Mouse (Mus musculus): Measurements from ENCODE around the gene Hydin. TPM values are rescaled to one million over a fixed set of nuclear protein-coding genes. Genes with fewer than 3 reads are reported as not detected.
"Not testable (repeated sequence)": the region's sequence is repeated elsewhere in the genome, so short reads cannot be mapped to it uniquely, and the experiment has no call there.

Gene Hydin
- polyA plus RNA-seq, 1 experiment from 2014 or later: 0.01 TPM

GRCm38 (mm10) chr8:110346915-110347314 is 80.1 kb downstream of the Hydin start:
- Histone ChIP-seq H3K27me3 (replicated peaks; ENCODE audit: control insufficient read depth, insufficient read depth, low read length) (no peaks in the 10 kb centered on the region), H3K4me3 (ENCODE audit: low read depth, low read length) (no peak overlapping the region), H3K9ac (ENCODE audit: low read length) (no peak overlapping the region), H3K4me2 (ENCODE audit: low read length) (no peak overlapping the region), H3K27ac (ENCODE audit: low read depth) (no peak overlapping the region), H3K36me3 (ENCODE audit: control insufficient read depth, insufficient read depth, low read length) (no peaks in the 10 kb centered on the region), H3K4me1 (replicated peaks; ENCODE audit: control insufficient read depth, insufficient read depth, low read length) (no peaks in the 10 kb centered on the region), H3K9me3 (ENCODE audit: control insufficient read depth, low read length) (no peaks in the 10 kb centered on the region)
- WGBS: 86% methylated on average over 1 of the region's 1 CpGs
- ATAC-seq (replicated peaks; ENCODE audit: low FRiP score, low TSS enrichment, low read depth) (no peak), DNase-seq (ENCODE audit: low spot score) (no peak)

GRCm38 (mm10) chr8:110350725-110351124 is 83.9 kb downstream of the Hydin start:
- Histone ChIP-seq H3K4me1 (replicated peaks; ENCODE audit: control insufficient read depth, insufficient read depth, low read length) (no peaks in the 10 kb centered on the region), H3K4me2 (ENCODE audit: low read length) (no peak overlapping the region), H3K9me3 (ENCODE audit: control insufficient read depth, low read length) (no peaks in the 10 kb centered on the region), H3K27ac (ENCODE audit: low read depth) (no peak overlapping the region), H3K4me3 (ENCODE audit: low read depth, low read length) (no peak overlapping the region), H3K36me3 (ENCODE audit: control insufficient read depth, insufficient read depth, low read length) (no peaks in the 10 kb centered on the region), H3K9ac (ENCODE audit: low read length) (no peak overlapping the region), H3K27me3 (replicated peaks; ENCODE audit: control insufficient read depth, insufficient read depth, low read length) (no peaks in the 10 kb centered on the region)
- ATAC-seq (replicated peaks; ENCODE audit: low FRiP score, low TSS enrichment, low read depth) (no peak), DNase-seq (ENCODE audit: low spot score) (no peak)
- WGBS: 84% methylated on average over 3 of the region's 3 CpGs

GRCm38 (mm10) chr8:110351909-110352308 is 85.1 kb downstream of the Hydin start:
- no peak for ATAC-seq (replicated peaks; ENCODE audit: low FRiP score, low TSS enrichment, low read depth)
- no peak for DNase-seq (ENCODE audit: low spot score)
- WGBS: 84% methylated on average over 5 of the region's 5 CpGs

GRCm38 (mm10) chr8:110362975-110363374 is 96.2 kb downstream of the Hydin start:
- DNase-seq (ENCODE audit: low spot score) (no peak), ATAC-seq (replicated peaks; ENCODE audit: low FRiP score, low TSS enrichment, low read depth) (no peak)
- Histone ChIP-seq H3K36me3 (ENCODE audit: control insufficient read depth, insufficient read depth, low read length) (no peaks in the 10 kb centered on the region), H3K27ac (ENCODE audit: low read depth) (no peak overlapping the region), H3K27me3 (replicated peaks; ENCODE audit: control insufficient read depth, insufficient read depth, low read length) (no peaks in the 10 kb centered on the region), H3K4me2 (ENCODE audit: low read length) (no peak overlapping the region), H3K9ac (ENCODE audit: low read length) (no peak overlapping the region), H3K4me3 (ENCODE audit: low read depth, low read length) (no peak overlapping the region), H3K4me1 (replicated peaks; ENCODE audit: control insufficient read depth, insufficient read depth, low read length) (no peaks in the 10 kb centered on the region), H3K9me3 (ENCODE audit: control insufficient read depth, low read length) (no peaks in the 10 kb centered on the region)
- WGBS: 86% methylated on average over 4 of the region's 4 CpGs

More at GRCm38 (mm10) chr8:110351909-110352308, 85.1 kb downstream of the Hydin start:
- no peak overlapping the region for H3K4me3 ChIP-seq (ENCODE audit: low read depth, low read length)
- H3K9ac ChIP-seq (ENCODE audit: low read length): no peak overlapping the region
- H3K4me1 ChIP-seq (replicated peaks; ENCODE audit: control insufficient read depth, insufficient read depth, low read length): no peaks in the 10 kb centered on the region
- no peak overlapping the region for H3K27ac ChIP-seq (ENCODE audit: low read depth)
- no peaks in the 10 kb centered on the region for H3K9me3 ChIP-seq (ENCODE audit: control insufficient read depth, low read length)
- H3K27me3 ChIP-seq (replicated peaks; ENCODE audit: control insufficient read depth, insufficient read depth, low read length): no peaks in the 10 kb centered on the region
- H3K4me2 ChIP-seq (ENCODE audit: low read length): no peak overlapping the region
- no peaks in the 10 kb centered on the region for H3K36me3 ChIP-seq (ENCODE audit: control insufficient read depth, insufficient read depth, low read length)

GRCm38 (mm10) chr8:110372836-110373235 is 106.1 kb downstream of the Hydin start:
- Histone ChIP-seq H3K4me3 (ENCODE audit: low read depth, low read length) (no peak overlapping the region), H3K9me3 (ENCODE audit: control insufficient read depth, low read length) (no peaks in the 10 kb centered on the region), H3K36me3 (ENCODE audit: control insufficient read depth, insufficient read depth, low read length) (no peaks in the 10 kb centered on the region), H3K27me3 (replicated peaks; ENCODE audit: control insufficient read depth, insufficient read depth, low read length) (no peaks in the 10 kb centered on the region), H3K27ac (ENCODE audit: low read depth) (no peak overlapping the region), H3K4me2 (ENCODE audit: low read length) (no peak overlapping the region), H3K4me1 (replicated peaks; ENCODE audit: control insufficient read depth, insufficient read depth, low read length) (no peaks in the 10 kb centered on the region), H3K9ac (ENCODE audit: low read length) (no peak overlapping the region)
- DNase-seq (ENCODE audit: low spot score) (no peak), ATAC-seq (replicated peaks; ENCODE audit: low FRiP score, low TSS enrichment, low read depth) (no peak)
- 84% methylated on average over 13 of the region's 13 CpGs for WGBS

- WGBS: 85% methylated on average over 4 of the region's 4 CpGs
- Histone ChIP-seq H3K9ac (ENCODE audit: low read length) (no peak overlapping the region), H3K36me3 (ENCODE audit: control insufficient read depth, insufficient read depth, low read length) (no peaks in the 10 kb centered on the region)
Observed at GRCm38 (mm10) chr8:110373695-110374094, 106.9 kb downstream of the Hydin start.

GRCm38 (mm10) chr8:110382751-110383150 is 116.0 kb downstream of the Hydin start:
- no peaks in the 10 kb centered on the region for H3K36me3 ChIP-seq (ENCODE audit: control insufficient read depth, insufficient read depth, low read length)
- H3K9me3 ChIP-seq (ENCODE audit: control insufficient read depth, low read length): no peaks in the 10 kb centered on the region
- WGBS: 62% methylated on average over 8 of the region's 8 CpGs

More at GRCm38 (mm10) chr8:110373695-110374094, 106.9 kb downstream of the Hydin start:
- Histone ChIP-seq H3K27ac (ENCODE audit: low read depth) (no peak overlapping the region), H3K4me3 (ENCODE audit: low read depth, low read length) (no peak overlapping the region), H3K27me3 (replicated peaks; ENCODE audit: control insufficient read depth, insufficient read depth, low read length) (no peaks in the 10 kb centered on the region), H3K9me3 (ENCODE audit: control insufficient read depth, low read length) (no peaks in the 10 kb centered on the region), H3K4me2 (ENCODE audit: low read length) (no peak overlapping the region), H3K4me1 (replicated peaks; ENCODE audit: control insufficient read depth, insufficient read depth, low read length) (no peaks in the 10 kb centered on the region)
- ATAC-seq (replicated peaks; ENCODE audit: low FRiP score, low TSS enrichment, low read depth): no peak
- no peak for DNase-seq (ENCODE audit: low spot score)

GRCm38 (mm10) chr8:110384632-110385031 is 117.9 kb downstream of the Hydin start:
- not testable (repeated sequence) for DNase-seq (ENCODE audit: low spot score); H3K27me3 ChIP-seq (replicated peaks; ENCODE audit: control insufficient read depth, insufficient read depth, low read length); H3K4me1 ChIP-seq (replicated peaks; ENCODE audit: control insufficient read depth, insufficient read depth, low read length); H3K4me2 ChIP-seq (ENCODE audit: low read length); H3K4me3 ChIP-seq (ENCODE audit: low read depth, low read length); H3K9ac ChIP-seq (ENCODE audit: low read length); H3K9me3 ChIP-seq (ENCODE audit: control insufficient read depth, low read length); ATAC-seq (replicated peaks; ENCODE audit: low FRiP score, low TSS enrichment, low read depth); H3K27ac ChIP-seq (ENCODE audit: low read depth); H3K36me3 ChIP-seq (ENCODE audit: control insufficient read depth, insufficient read depth, low read length)
- 91% methylated on average over 6 of the region's 6 CpGs for WGBS

More at GRCm38 (mm10) chr8:110382751-110383150, 116.0 kb downstream of the Hydin start:
- ATAC-seq (replicated peaks; ENCODE audit: low FRiP score, low TSS enrichment, low read depth) (no peak), DNase-seq (ENCODE audit: low spot score) (no peak)
- Histone ChIP-seq H3K27ac (ENCODE audit: low read depth) (no peak overlapping the region), H3K9ac (ENCODE audit: low read length) (no peak overlapping the region), H3K4me2 (ENCODE audit: low read length) (no peak overlapping the region), H3K4me3 (ENCODE audit: low read depth, low read length) (no peak overlapping the region), H3K27me3 (replicated peaks; ENCODE audit: control insufficient read depth, insufficient read depth, low read length) (no peaks in the 10 kb centered on the region), H3K4me1 (replicated peaks; ENCODE audit: control insufficient read depth, insufficient read depth, low read length) (no peaks in the 10 kb centered on the region)

GRCm38 (mm10) chr8:110395656-110396055 is 128.9 kb downstream of the Hydin start:
- ATAC-seq (replicated peaks; ENCODE audit: low FRiP score, low TSS enrichment, low read depth): no peak
- Histone ChIP-seq H3K4me1 (replicated peaks; ENCODE audit: control insufficient read depth, insufficient read depth, low read length) (no peaks in the 10 kb centered on the region), H3K4me2 (ENCODE audit: low read length) (no peak overlapping the region), H3K9me3 (ENCODE audit: control insufficient read depth, low read length) (no peaks in the 10 kb centered on the region), H3K27ac (ENCODE audit: low read depth) (no peak overlapping the region), H3K9ac (ENCODE audit: low read length) (no peak overlapping the region), H3K27me3 (replicated peaks; ENCODE audit: control insufficient read depth, insufficient read depth, low read length) (no peaks in the 10 kb centered on the region), H3K4me3 (ENCODE audit: low read depth, low read length) (no peak overlapping the region), H3K36me3 (ENCODE audit: control insufficient read depth, insufficient read depth, low read length) (no peaks in the 10 kb centered on the region)
- 82% methylated on average over 4 of the region's 4 CpGs for WGBS
- no peak for DNase-seq (ENCODE audit: low spot score)
